Mouse (Mus musculus) fat pad, adult 2 months (tissue): Measurements from ENCODE around the gene Ccng2.
A peak's percentile ranks its signal among the peaks of the same experiment; 100 is the strongest.

Experiments used
- DNase-seq: peaks from one replicate; pipeline ENCODE4 v3.0.0-alpha.2; 2011; ENCODE audit warnings: low read depth, low spot score; ENCODE audit errors: extremely low read depth

The Ccng2 gene

DNA sequence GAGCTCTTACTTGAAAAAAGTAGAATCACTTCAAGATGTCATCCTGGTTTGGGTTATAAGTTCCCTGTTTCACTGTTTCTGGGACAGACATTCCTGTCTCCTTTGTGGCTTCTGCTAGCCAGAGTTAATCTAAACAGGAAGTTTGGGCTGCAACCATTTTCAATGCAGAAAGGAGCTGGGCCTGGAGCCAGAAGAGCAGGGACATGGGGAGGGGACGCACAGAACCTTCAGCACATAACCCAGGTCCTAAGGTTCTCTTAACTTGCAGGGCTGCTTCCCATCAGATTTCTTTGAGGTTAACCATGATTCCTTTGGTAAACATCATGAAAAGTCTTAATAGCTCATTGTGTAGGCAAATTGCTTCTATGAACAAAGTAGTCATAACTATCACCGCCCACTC lies 4.3 kb upstream of the Ccng2 start:
- no peak for DNase-seq

DNA sequence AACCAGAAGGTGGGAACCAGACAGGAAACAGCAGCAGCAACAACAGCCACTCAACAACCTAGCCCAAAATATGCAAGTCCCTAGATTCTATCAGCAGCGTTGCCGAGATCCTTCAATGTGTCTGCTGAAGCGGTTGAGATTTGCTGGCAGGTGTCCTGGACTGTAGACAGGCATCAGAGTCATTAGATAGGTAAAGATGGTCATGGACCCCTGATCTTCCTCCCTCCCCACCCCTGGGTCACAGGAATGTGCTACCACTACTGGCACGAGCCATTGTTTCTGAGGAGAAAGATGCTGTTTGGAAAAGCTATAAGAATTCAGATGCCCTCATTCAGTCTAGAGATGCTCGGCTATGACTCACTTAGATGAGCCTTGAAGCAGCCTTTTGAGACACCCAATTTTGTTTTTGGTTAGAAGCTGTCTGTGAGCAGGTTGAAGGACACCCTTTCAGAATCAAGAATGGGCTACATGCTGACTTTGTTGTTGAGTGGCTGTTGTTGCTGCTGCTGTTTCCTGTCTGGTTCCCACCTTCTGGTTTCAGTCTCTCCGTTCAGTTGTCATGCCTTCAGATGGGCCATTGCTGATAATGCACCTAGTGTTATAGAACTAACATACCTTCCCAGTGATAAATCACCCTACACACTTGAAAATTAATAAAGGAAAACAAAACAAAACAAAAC lies 3.5 kb upstream of the Ccng2 start:
- no peak for DNase-seq

GRCm38 (mm10) chr5:93264136-93264700 lies 2.8 kb upstream of the Ccng2 start:
- no peak for DNase-seq

DNA sequence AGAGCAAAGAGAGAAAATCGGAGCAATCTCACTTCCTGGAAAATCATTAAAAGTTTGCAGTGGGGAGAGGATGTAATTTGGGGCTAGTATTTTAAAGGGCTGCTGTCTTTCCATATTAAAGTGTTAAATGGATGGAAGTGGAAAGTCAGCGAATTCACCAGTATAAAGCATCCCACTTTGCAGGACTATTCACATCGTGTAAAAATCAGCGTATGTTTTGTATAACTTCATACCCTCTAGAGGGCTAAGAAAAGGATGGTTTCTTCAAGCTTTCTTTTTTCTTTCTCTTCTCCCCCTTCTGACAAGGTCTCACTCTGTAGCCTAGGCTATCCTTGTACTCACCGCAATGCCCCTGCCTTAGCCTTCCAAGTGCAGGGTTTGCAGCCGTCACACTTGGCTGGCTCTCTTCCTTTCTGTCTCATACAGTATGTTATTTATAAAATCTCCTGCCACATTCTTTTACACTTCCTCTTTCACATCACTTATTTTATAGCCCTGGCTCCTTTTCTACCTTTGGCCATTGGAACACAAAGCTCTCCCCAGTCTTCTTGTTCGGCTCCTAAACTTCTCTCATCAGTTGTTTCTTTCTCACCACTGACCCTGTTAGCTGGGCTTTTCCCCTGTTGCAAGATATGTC lies 1.8 kb upstream of the Ccng2 start:
- DNase-seq = no peak

- DNase-seq = no peak
These were observed 1.1 kb upstream of the Ccng2 start for GRCm38 (mm10) chr5:93265801-93266580.

DNA sequence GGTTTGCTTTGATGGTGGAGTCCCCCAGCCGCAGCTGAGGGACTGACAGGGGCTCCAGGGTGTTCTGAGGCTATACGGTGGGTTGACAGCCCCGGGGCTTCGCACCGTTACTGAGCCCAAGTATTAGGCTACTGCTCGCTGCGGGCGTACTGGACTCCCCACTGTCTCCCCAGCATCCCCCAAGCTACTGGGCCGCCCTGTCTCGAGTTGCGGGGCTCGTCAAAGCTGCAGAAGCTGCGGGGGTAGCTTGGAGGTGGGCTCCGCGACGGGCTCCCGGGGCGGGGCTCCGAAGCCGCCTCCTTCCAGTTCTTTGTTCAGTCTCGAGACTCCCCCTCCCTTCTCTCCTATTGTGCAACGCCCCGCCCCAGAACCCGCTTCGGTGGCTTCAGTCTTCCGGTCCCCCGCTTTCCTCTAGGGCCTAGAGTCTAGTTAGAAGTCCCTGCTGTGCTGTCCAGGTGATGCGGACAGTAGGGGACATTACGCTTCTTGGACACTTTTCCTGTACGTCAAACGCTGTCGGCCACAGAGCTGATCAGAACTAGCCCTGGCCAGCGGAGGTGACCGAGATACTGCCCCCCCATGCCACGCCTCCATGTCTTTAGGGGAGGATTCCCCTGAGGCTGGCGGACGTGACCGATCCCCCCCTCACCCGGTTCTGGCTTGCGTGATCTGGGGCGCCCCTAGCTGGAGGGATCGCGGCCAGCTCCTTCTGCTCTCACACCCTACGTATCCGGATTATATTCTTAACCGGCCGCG lies 972 bp downstream of the Ccng2 start:
- no peak for DNase-seq

DNA sequence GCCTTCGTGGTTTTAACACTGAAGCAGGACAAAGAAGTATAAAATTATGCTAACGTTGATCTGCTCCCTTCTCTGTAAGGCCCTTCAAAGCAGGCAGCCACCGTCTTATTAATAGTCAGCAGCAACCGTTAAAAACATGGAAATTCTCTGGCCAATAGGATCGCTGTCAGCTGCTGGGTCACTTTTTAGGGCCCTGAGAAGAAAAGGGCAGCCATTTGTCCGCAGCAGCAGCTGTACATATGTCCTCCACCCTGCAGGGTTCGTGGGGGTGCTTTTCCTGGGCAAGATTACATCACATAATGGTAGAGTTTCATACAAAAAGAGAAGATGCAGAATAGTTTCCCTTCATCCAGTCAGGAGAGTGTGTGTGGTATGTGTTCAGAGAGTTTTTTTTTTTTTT lies 3.0 kb downstream of the Ccng2 start:
- DNase-seq = no peak

DNA sequence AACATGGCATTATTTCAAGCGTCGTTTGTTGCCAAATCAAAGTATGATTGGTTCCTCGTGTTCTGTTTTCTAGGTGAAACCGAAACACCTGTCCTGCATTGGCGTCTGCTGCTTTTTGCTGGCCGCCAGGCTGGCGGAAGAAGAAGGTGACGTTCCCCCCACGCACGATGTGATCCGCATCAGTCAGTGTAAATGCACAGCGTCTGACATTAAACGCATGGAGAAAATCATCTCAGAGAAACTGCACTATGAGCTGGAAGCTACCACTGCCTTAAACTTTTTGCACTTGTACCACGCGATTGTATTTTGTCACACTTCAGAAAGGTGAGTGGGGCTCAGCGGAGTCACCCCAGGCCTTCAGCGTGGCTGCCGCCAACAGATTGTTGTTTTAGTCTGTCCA lies 3.7 kb downstream of the Ccng2 start:
- DNase-seq = no peak

DNA sequence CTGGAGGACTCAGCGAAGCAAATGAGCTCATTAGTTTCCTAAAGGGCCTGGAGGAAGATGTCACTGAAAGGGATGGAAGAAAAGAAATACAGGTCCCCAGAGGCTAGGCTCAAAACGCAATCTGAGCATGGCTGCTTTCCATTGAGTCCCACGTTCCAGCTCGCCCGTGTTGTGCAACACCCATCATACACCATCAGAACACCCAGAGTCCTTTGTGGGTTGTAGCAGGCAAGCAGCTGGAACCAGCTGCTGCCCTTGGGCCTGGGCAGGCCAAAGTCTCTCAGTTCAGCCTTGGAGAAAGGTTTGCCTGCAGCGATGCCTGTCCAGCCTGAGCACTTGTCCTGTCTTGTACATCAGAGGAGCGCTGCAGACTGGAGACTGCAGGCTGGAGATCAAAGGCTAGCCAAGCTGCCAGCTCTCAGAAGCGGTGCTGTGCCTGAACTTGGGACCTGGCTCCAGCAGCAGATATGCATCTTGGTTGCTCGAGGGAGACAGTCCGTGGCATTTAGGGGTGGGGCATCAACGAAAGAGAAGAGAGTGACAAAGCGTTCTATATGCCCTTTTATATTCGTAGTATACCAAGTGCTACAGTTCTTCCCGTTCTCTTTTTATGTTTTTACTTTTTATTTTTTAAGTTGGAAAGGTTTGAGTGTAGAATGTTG lies 15.5 kb downstream of the Ccng2 start:
- DNase-seq = peak; percentile 96

DNA sequence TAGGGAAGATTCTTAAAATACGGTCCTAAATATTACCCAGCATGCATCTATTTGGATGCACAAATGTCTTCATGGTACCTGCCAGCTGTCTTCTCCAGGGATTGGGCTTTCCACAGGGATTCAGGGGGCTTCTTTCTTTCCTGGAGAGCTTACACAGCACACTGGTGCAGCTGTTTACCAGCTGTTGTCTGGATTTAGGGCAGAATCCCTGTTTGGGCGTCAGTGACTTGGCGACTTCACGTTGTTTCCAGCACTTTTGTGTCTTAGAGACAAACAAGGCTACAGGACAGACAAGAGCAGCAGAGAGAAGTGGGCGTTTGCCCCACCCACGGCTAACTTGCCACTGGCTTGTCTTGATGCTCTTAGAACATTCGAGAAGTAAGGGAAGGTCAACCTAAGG lies 16.1 kb downstream of the Ccng2 start:
- DNase-seq = no peak

GRCm38 (mm10) chr5:93288553-93288952 lies 21.5 kb downstream of the Ccng2 start:
- no peak for DNase-seq

DNA sequence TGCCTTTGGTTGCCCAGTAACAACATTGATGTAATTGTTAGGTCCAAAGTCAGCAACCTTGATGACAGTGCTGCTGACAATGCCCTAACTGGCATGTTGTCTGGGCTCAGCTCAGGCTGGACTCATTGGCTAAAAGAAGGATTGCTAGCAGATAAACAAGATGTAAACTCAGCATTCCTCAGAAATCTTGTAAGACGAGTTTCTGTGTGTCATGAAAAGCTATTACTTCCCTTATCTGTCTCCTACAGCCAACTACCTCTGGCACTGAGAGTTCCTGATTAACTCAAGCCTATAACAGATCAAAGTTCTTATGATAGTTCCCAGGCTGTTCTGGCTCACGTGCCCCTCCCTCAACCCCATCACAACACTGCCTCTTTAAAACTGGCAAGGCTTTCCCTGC lies 23.2 kb downstream of the Ccng2 start:
- DNase-seq = no peak

DNA sequence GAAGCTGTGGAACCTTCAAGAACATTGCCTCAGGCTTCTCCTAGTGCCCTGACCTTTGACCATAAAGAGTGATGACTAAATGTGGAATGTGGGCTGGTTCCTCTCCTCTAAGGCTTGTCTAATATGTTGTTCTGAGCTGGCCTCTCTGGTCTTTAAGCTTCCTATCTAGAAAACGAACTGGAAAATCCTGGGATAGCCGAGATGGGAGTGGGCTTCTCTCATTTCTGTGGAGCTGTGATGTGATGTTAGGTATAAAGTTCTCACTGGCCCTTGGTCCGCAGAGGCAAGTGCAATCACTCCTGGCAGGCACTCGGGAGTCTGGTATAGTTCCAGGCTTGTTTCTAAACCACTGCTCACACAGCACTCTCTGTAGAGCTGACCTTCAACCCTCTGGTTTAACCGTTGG lies 29.3 kb downstream of the Ccng2 start:
- DNase-seq = no peak

DNA sequence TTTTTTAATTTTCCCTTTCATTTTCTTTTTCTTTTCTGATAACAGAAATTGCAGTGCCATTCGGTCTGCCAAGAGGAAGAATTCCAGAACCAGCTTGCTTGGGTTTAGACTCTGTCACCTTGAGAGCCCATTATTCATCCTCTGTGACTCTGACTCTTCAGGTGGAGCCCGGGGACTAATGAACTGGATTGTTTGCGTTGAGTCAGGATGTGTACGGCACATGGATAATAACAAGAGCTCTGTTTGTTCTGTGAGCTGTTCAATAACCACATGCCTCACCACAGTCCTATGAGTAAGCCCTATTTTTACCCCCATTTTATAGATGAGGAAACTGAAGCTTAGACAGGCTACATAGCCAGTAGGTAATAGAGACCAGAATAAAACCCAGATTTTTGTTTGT lies 29.7 kb downstream of the Ccng2 start:
- DNase-seq = no peak

DNA sequence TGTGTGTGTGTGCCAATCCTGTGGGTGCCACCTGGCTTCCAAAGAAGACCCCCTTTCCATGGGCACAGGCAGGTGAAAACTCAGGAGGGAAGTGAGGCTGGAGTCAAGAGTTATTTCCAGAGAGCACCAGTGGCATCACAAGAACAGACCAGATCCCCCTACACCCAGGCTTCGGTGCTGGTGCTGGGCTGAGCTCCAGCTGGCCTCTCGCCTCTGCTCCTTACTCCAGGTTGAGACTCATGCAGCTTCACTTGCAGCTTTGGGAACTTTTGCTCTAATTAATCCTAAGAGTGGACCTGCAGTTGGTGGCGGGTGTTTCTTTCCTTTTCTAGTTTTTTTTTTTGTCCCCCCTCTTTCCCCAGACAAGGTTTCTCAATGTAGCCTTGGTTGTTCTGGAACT lies 30.3 kb downstream of the Ccng2 start:
- DNase-seq = no peak

DNA sequence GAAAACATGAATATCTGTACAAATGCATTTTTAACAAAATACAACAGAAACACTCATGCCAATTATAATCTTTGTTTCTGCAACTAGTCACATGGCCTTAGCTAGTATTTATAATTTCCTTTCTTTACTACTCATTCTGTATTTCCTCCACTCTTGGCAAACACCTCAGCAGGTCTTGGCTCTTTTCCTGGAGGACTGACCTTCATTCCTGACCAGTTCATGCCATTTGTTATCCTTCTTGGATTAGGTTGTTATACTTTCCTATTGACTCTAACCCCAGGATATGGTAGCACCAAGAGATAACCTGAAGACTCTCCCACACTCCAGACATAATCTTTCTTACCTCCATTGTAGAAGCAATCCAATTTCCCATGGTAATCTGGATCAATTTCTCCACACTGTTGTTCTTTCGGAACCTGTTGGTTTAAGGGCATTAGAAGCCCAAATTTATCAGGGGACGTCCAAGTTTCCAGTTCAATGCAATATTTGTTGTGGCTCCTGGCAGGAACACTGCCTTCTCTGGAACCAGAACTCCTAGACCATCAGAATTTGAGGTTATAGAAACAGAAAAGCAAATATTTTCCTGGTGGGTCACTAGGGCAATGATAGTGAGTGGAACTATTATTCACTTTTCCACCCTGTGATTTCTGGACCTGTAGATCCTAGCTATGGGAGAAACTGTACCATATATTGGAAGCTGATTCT lies 38.2 kb downstream of the Ccng2 start:
- DNase-seq = peak; percentile 46

DNA sequence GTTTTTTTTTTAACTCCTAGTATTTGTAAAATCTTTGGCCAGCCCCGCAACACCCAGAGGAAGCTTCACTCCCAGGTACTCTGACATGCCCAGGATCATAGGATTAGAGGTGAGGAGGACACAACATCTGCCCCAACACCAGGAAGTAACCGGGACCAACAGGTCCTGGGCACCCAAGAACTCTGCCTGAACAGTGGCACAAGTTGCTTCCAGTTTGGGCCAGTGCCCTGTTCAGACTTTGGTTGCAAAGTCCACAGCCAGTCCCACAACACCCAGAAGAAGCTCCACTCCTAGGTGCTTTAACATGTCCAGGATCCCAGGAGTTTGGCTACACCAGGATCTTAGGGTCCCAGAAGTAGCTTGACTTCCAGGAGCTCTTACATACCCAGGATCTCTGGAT lies 41.9 kb downstream of the Ccng2 start:
- no peak for DNase-seq

- DNase-seq = no peak
These were observed 56.4 kb downstream of the Ccng2 start for GRCm38 (mm10) chr5:93323320-93324001.
